In genomic region chr19:46471324-46472093, GRCm38 (mm10) we compare ENCODE assay signal across 9 mouse cellular contexts. TPM values are rescaled to one million over a fixed set of nuclear protein-coding genes. Genes with fewer than 3 reads are reported as not detected.
DNase-seq lines count a peak whose midpoint lies in the region; ATAC-seq lines count a peak whose summit lies in the region.
"Had no signal": no experiment of that assay in that cellular context is flagged by ENCODE, and none has a peak within 500 bp of the region (broad histone marks: within the 10 kb centered on the region; RNA-seq: fewer than 3 reads in every experiment).

No protein-coding gene starts in this region.

- H3K36me3 ChIP-seq in heart, embryonic 13.5 days, result peaks cover 45% of the 10 kb centered on the region
- peaks cover 43% of the 10 kb centered on the region for H3K36me3 ChIP-seq in forebrain, embryonic 13.5 days (ENCODE audit: poor library complexity, severe bottlenecking)
- H3K36me3 ChIP-seq in limb, embryonic 15.5 days, result peaks cover 54% of the 10 kb centered on the region
- H3K36me3 ChIP-seq in stomach, embryonic 16.5 days (ENCODE audit: control insufficient read depth, insufficient read depth, low read length), result no peaks in the 10 kb centered on the region

- peak overlapping the region; percentile 53 for H3K9ac ChIP-seq in heart, embryonic 13.5 days
- peak overlapping the region; percentile 30; the same call in 1 of the 2 replicates for H3K9ac ChIP-seq in forebrain, embryonic 13.5 days
- no peak overlapping the region for H3K9ac ChIP-seq in limb, embryonic 15.5 days
- peak overlapping the region; percentile 26; the same call in 1 of the 2 replicates for H3K9ac ChIP-seq in stomach, embryonic 16.5 days (ENCODE audit: low read length)

- DNase-seq in heart, adult 18-20 months, result no peak
- DNase-seq in ES-CJ7 (ENCODE audit: low read depth, low spot score), result peak; percentile 31
- DNase-seq in left cerebral cortex, postnatal 36 days (ENCODE audit: low spot score in 2 of 2), result no peak

- H3K4me1 ChIP-seq in heart, embryonic 13.5 days, result peaks cover 31% of the 10 kb centered on the region
- peaks cover 15% of the 10 kb centered on the region for H3K4me1 ChIP-seq in forebrain, embryonic 13.5 days
- H3K4me1 ChIP-seq in limb, embryonic 15.5 days, result peaks cover 32% of the 10 kb centered on the region
- peaks cover 25% of the 10 kb centered on the region for H3K4me1 ChIP-seq in stomach, embryonic 16.5 days (ENCODE audit: control insufficient read depth, insufficient read depth, low read length)

- H3K4me2 ChIP-seq in heart, embryonic 13.5 days, result peak overlapping the region; percentile 30
- no peak overlapping the region for H3K4me2 ChIP-seq in forebrain, embryonic 13.5 days
- H3K4me2 ChIP-seq in limb, embryonic 15.5 days, result no peak overlapping the region
- H3K4me2 ChIP-seq in stomach, embryonic 16.5 days (ENCODE audit: low read depth, low read length), result no peak overlapping the region

- intact Hi-C loops in left cerebral cortex, postnatal 36 days (cut with DNase I), result no loop called here

- ATAC-seq in heart, embryonic 13.5 days (ENCODE audit: extremely low read depth, insufficient number of reproducible peaks, low FRiP score, low TSS enrichment), result peak; percentile 69; the same call in 1 of the 2 replicates
- ATAC-seq in forebrain, embryonic 13.5 days, result no peak
- ATAC-seq in limb, embryonic 15.5 days (ENCODE audit: insufficient number of reproducible peaks, low FRiP score, low TSS enrichment, low read depth), result no peak
- peak; percentile 67; the same call in 1 of the 2 replicates for ATAC-seq in stomach, embryonic 16.5 days (ENCODE audit: insufficient read depth, low FRiP score)
- ATAC-seq in erythroid progenitor cell, adult 5-6 weeks (replicated peaks; ENCODE audit: low FRiP score, poor library complexity, severe bottlenecking), result no peak
- ATAC-seq: Patski had no signal

- WGBS in heart, embryonic 13.5 days, result 14% methylated on average over 10 of the region's 10 CpGs
- WGBS in forebrain, embryonic 13.5 days, result 23% methylated on average over 10 of the region's 10 CpGs
- WGBS in limb, embryonic 15.5 days, result 17% methylated on average over 10 of the region's 10 CpGs
- 19% methylated on average over 10 of the region's 10 CpGs for WGBS in stomach, embryonic 16.5 days

- peak overlapping the region; percentile 84 for H3K27ac ChIP-seq in heart, embryonic 13.5 days (replicated peaks)
- peak overlapping the region; percentile 57 for H3K27ac ChIP-seq in forebrain, embryonic 13.5 days
- H3K27ac ChIP-seq in limb, embryonic 15.5 days, result peak overlapping the region; percentile 76
- peak overlapping the region; percentile 60 for H3K27ac ChIP-seq in stomach, embryonic 16.5 days (ENCODE audit: low read length)

- H3K9me3 ChIP-seq in heart, embryonic 13.5 days, result no peaks in the 10 kb centered on the region
- no peaks in the 10 kb centered on the region for H3K9me3 ChIP-seq in forebrain, embryonic 13.5 days (replicated peaks)
- H3K9me3 ChIP-seq in limb, embryonic 15.5 days, result no peaks in the 10 kb centered on the region
- H3K9me3 ChIP-seq in stomach, embryonic 16.5 days (replicated peaks; ENCODE audit: control insufficient read depth, low read length), result no peaks in the 10 kb centered on the region

- H3K27me3 ChIP-seq in heart, embryonic 13.5 days (replicated peaks), result no peaks in the 10 kb centered on the region
- no peaks in the 10 kb centered on the region for H3K27me3 ChIP-seq in forebrain, embryonic 13.5 days
- H3K27me3 ChIP-seq in limb, embryonic 15.5 days, result no peaks in the 10 kb centered on the region
- H3K27me3 ChIP-seq in stomach, embryonic 16.5 days (ENCODE audit: control insufficient read depth, insufficient read depth, low read length), result no peaks in the 10 kb centered on the region
- H3K27me3 ChIP-seq: Patski had no signal

- no peak overlapping the region for H3K4me3 ChIP-seq in heart, embryonic 13.5 days
- H3K4me3 ChIP-seq in forebrain, embryonic 13.5 days, result no peak overlapping the region
- H3K4me3 ChIP-seq in limb, embryonic 15.5 days, result no peak overlapping the region
- no peak overlapping the region for H3K4me3 ChIP-seq in stomach, embryonic 16.5 days (replicated peaks; ENCODE audit: low read length)

RNA-seq across cellular contexts. Expression of gene Trim8, which starts 30.0 kb away (rescaled TPM):
- polyA plus RNA-seq in heart, embryonic 13.5 days (2015; fragmentation: Nextera tagmentation; extraction: Ambion mirVana), result 13.2 and 13.9 TPM in 2 replicates
- total RNA-seq in heart, adult 18-20 months (2021), result 10 to 100 TPM; 33.9 to 38.8 TPM
- 22.5 and 22.6 TPM in 2 replicates for polyA plus RNA-seq in forebrain, embryonic 13.5 days (2015; fragmentation: Nextera tagmentation; extraction: Ambion mirVana)
- 14.6 and 15.1 TPM in 2 replicates for polyA plus RNA-seq in limb, embryonic 15.5 days (2015; fragmentation: Nextera tagmentation; extraction: Ambion mirVana)
- polyA plus RNA-seq in stomach, embryonic 16.5 days (2015; fragmentation: Nextera tagmentation; extraction: Ambion mirVana), result 11.8 and 16.2 TPM in 2 replicates
- 100 to 1,000 TPM; 109 to 114 TPM for total RNA-seq in left cerebral cortex, postnatal 36 days (2021)
- 4.2 and 9.4 TPM in 2 replicates for total RNA-seq in erythroid progenitor cell, adult 5-6 weeks (2015; ENCODE audit: low replicate concordance)
- total RNA-seq in erythroid progenitor cell, adult 5-6 weeks (2017; ENCODE audit: low replicate concordance), result 5.5 and 7.7 TPM in 2 replicates

Comparison
In these comparisons a context has a peak if more than half of its experiments do, and no peak if none do; other contexts are left out.
1. ATAC-seq: peak in heart, embryonic 13.5 days (single experiment) and stomach, embryonic 16.5 days (single experiment); none in forebrain, embryonic 13.5 days (single experiment), limb, embryonic 15.5 days (single experiment) and erythroid progenitor cell, adult 5-6 weeks (single experiment).
2. Peak in every context shown above with its lines, with median percentiles within 50 percentile points of each other: H3K27ac ChIP-seq.